Mouse (Mus musculus): ENCODE data around the gene Mag.

Mag gene

GRCm38 (mm10) chr7:30916713-30917112, 2.0 kb upstream of the Mag start:
- Histone ChIP-seq H3K4me3 (replicated peaks; ENCODE audit: low read length) (peak overlapping the region; percentile 41), H3K36me3 (ENCODE audit: insufficient read depth, low read length) (no peaks in the 10 kb centered on the region), H3K9me3 (ENCODE audit: low read length) (no peaks in the 10 kb centered on the region), H3K4me1 (replicated peaks; ENCODE audit: low read depth, low read length) (peaks cover 44% of the 10 kb centered on the region), H3K27me3 (ENCODE audit: insufficient read depth, low read length) (no peaks in the 10 kb centered on the region; the same call in 1 of the 2 replicates)
- TF ChIP-seq POU5F1 (IDR thresholded peaks at IDR 0.05; ENCODE audit: borderline replicate concordance, low read length) (no peak), CTCF (conservative IDR thresholded peaks at IDR 0.05; ENCODE audit: low read length) (no peak), NANOG (IDR thresholded peaks at IDR 0.05; ENCODE audit: borderline replicate concordance, low read length) (no peak)

GRCm38 (mm10) chr7:30909773-30910172, 4.9 kb downstream of the Mag start:
- Histone ChIP-seq H3K4me1 (replicated peaks; ENCODE audit: low read depth, low read length) (peaks cover 22% of the 10 kb centered on the region), H3K4me3 (replicated peaks; ENCODE audit: low read length) (no peak overlapping the region), H3K27me3 (ENCODE audit: insufficient read depth, low read length) (peaks cover 25% of the 10 kb centered on the region), H3K9me3 (ENCODE audit: low read length) (no peaks in the 10 kb centered on the region; the same call in 1 of the 2 replicates), H3K36me3 (ENCODE audit: insufficient read depth, low read length) (no peaks in the 10 kb centered on the region)
- no peak for TF ChIP-seq CTCF (conservative IDR thresholded peaks at IDR 0.05; ENCODE audit: low read length)
- no peak for TF ChIP-seq POU5F1 (IDR thresholded peaks at IDR 0.05; ENCODE audit: borderline replicate concordance, low read length)
- no peak for TF ChIP-seq NANOG (IDR thresholded peaks at IDR 0.05; ENCODE audit: borderline replicate concordance, low read length)

- H3K36me3 ChIP-seq (ENCODE audit: insufficient read depth, low read length) = no peaks in the 10 kb centered on the region
- no peak for TF ChIP-seq NANOG (IDR thresholded peaks at IDR 0.05; ENCODE audit: borderline replicate concordance, low read length)
- TF ChIP-seq CTCF (conservative IDR thresholded peaks at IDR 0.05; ENCODE audit: low read length) = no peak
- TF ChIP-seq POU5F1 (IDR thresholded peaks at IDR 0.05; ENCODE audit: borderline replicate concordance, low read length) = no peak
- H3K4me1 ChIP-seq (replicated peaks; ENCODE audit: low read depth, low read length) = peaks cover 18% of the 10 kb centered on the region
- H3K9me3 ChIP-seq (ENCODE audit: low read length) = no peaks in the 10 kb centered on the region; the same call in 1 of the 2 replicates
- peaks cover 25% of the 10 kb centered on the region for H3K27me3 ChIP-seq (ENCODE audit: insufficient read depth, low read length)
- peak overlapping the region; percentile 65 for H3K4me3 ChIP-seq (replicated peaks; ENCODE audit: low read length)
These were observed 5.7 kb downstream of the Mag start for GRCm38 (mm10) chr7:30908992-30909431.

- no peaks in the 10 kb centered on the region for H3K36me3 ChIP-seq (ENCODE audit: insufficient read depth, low read length)
- no peaks in the 10 kb centered on the region; the same call in 1 of the 2 replicates for H3K9me3 ChIP-seq (ENCODE audit: low read length)
- peak overlapping the region; percentile 65 for H3K4me3 ChIP-seq (replicated peaks; ENCODE audit: low read length)
- peaks cover 16% of the 10 kb centered on the region for H3K4me1 ChIP-seq (replicated peaks; ENCODE audit: low read depth, low read length)
- peaks cover 25% of the 10 kb centered on the region for H3K27me3 ChIP-seq (ENCODE audit: insufficient read depth, low read length)
- TF ChIP-seq NANOG (IDR thresholded peaks at IDR 0.05; ENCODE audit: borderline replicate concordance, low read length) (no peak), CTCF (conservative IDR thresholded peaks at IDR 0.05; ENCODE audit: low read length) (no peak), POU5F1 (IDR thresholded peaks at IDR 0.05; ENCODE audit: borderline replicate concordance, low read length) (no peak)
These were observed 6.2 kb downstream of the Mag start for GRCm38 (mm10) chr7:30908277-30908991.

- TF ChIP-seq CTCF (conservative IDR thresholded peaks at IDR 0.05; ENCODE audit: low read length) (peak; percentile 24), NANOG (IDR thresholded peaks at IDR 0.05; ENCODE audit: borderline replicate concordance, low read length) (no peak)
- no peak overlapping the region for H3K4me3 ChIP-seq (replicated peaks; ENCODE audit: low read length)
- H3K4me1 ChIP-seq (replicated peaks; ENCODE audit: low read depth, low read length) = peaks cover 13% of the 10 kb centered on the region
- no peaks in the 10 kb centered on the region; the same call in 1 of the 2 replicates for H3K9me3 ChIP-seq (ENCODE audit: low read length)
- H3K27me3 ChIP-seq (ENCODE audit: insufficient read depth, low read length) = peaks cover 37% of the 10 kb centered on the region
- no peaks in the 10 kb centered on the region for H3K36me3 ChIP-seq (ENCODE audit: insufficient read depth, low read length)
These were observed 10.6 kb downstream of the Mag start for GRCm38 (mm10) chr7:30904042-30904441.

GRCm38 (mm10) chr7:30895217-30895616, 19.5 kb downstream of the Mag start:
- Histone ChIP-seq H3K4me3 (replicated peaks; ENCODE audit: low read length) (no peak overlapping the region), H3K27me3 (ENCODE audit: insufficient read depth, low read length) (peaks cover 26% of the 10 kb centered on the region), H3K9me3 (ENCODE audit: low read length) (no peaks in the 10 kb centered on the region), H3K36me3 (ENCODE audit: insufficient read depth, low read length) (no peaks in the 10 kb centered on the region), H3K4me1 (replicated peaks; ENCODE audit: low read depth, low read length) (peaks cover 8% of the 10 kb centered on the region; the same call in 1 of the 2 replicates)
- TF ChIP-seq CTCF (conservative IDR thresholded peaks at IDR 0.05; ENCODE audit: low read length) = no peak
- TF ChIP-seq NANOG (IDR thresholded peaks at IDR 0.05; ENCODE audit: borderline replicate concordance, low read length) = no peak
- TF ChIP-seq POU5F1 (IDR thresholded peaks at IDR 0.05; ENCODE audit: borderline replicate concordance, low read length) = no peak

GRCm38 (mm10) chr7:30892515-30892914, 22.2 kb downstream of the Mag start:
- peaks cover 8% of the 10 kb centered on the region; the same call in 1 of the 2 replicates for H3K4me1 ChIP-seq (replicated peaks; ENCODE audit: low read depth, low read length)

GRCm38 (mm10) chr7:30891746-30892145, 22.9 kb downstream of the Mag start:
- TF ChIP-seq CTCF (conservative IDR thresholded peaks at IDR 0.05; ENCODE audit: low read length) (no peak), NANOG (IDR thresholded peaks at IDR 0.05; ENCODE audit: borderline replicate concordance, low read length) (no peak), POU5F1 (IDR thresholded peaks at IDR 0.05; ENCODE audit: borderline replicate concordance, low read length) (no peak)
- Histone ChIP-seq H3K4me1 (replicated peaks; ENCODE audit: low read depth, low read length) (peaks cover 8% of the 10 kb centered on the region; the same call in 1 of the 2 replicates), H3K9me3 (ENCODE audit: low read length) (no peaks in the 10 kb centered on the region), H3K4me3 (replicated peaks; ENCODE audit: low read length) (no peak overlapping the region), H3K27me3 (ENCODE audit: insufficient read depth, low read length) (peaks cover 5% of the 10 kb centered on the region), H3K36me3 (ENCODE audit: insufficient read depth, low read length) (no peaks in the 10 kb centered on the region)

More at GRCm38 (mm10) chr7:30892515-30892914, 22.2 kb downstream of the Mag start:
- TF ChIP-seq CTCF (conservative IDR thresholded peaks at IDR 0.05; ENCODE audit: low read length) (no peak), POU5F1 (IDR thresholded peaks at IDR 0.05; ENCODE audit: borderline replicate concordance, low read length) (no peak), NANOG (IDR thresholded peaks at IDR 0.05; ENCODE audit: borderline replicate concordance, low read length) (no peak)
- Histone ChIP-seq H3K27me3 (ENCODE audit: insufficient read depth, low read length) (peaks cover 10% of the 10 kb centered on the region), H3K4me3 (replicated peaks; ENCODE audit: low read length) (no peak overlapping the region), H3K36me3 (ENCODE audit: insufficient read depth, low read length) (no peaks in the 10 kb centered on the region), H3K9me3 (ENCODE audit: low read length) (no peaks in the 10 kb centered on the region)

Data from E14TG2a.4 (cell line).